Mouse (Mus musculus) embryonic fibroblast, embryonic 13.5 days (primary cell): ENCODE measurements around the gene A830031A19Rik. TPM values are rescaled to one million over a fixed set of nuclear protein-coding genes. Genes with fewer than 3 reads are reported as not detected.

Experiments used
- H3K27ac ChIP-seq: 2 replicates; pipeline ENCODE4 v1.5.1; 2012; ENCODE audit warnings: low read length, control low read depth, inconsistent platforms; ENCODE audit not compliant: insufficient read depth
- H3K4me1 ChIP-seq: 2 replicates; pipeline ENCODE4 v1.6.1; 2011; ENCODE audit warnings: low read length; ENCODE audit not compliant: control insufficient read depth, insufficient read depth
- H3K4me3 ChIP-seq: 2 replicates; pipeline ENCODE4 v1.5.1; 2011; ENCODE audit warnings: mild to moderate bottlenecking, control low read depth, low read length; ENCODE audit not compliant: insufficient read depth
- CTCF ChIP-seq: IDR thresholded peaks from 2 replicates; pipeline ENCODE4 v1.5.1; 2011; ENCODE audit warnings: mild to moderate bottlenecking, control low read depth, low read length, moderate library complexity, borderline replicate concordance; ENCODE audit not compliant: insufficient read depth
- POLR2A ChIP-seq: IDR thresholded peaks from 2 replicates; pipeline ENCODE4 v1.6.1; 2011; ENCODE audit warnings: low read depth, mild to moderate bottlenecking, control low read depth, low read length, moderate library complexity
- polyA plus RNA-seq: library from polyadenylated mRNA; stranded (reverse); fragments of >200 nt; gene quantifications from 2 replicates; pipeline ENCODE4 v1.2.4, GENCODE M21; 2011; ENCODE audit warnings: low read depth; ENCODE audit not compliant: missing spikeins, insufficient read length

The A830031A19Rik gene
- polyA plus RNA-seq, 1 experiment: not detected

- TF ChIP-seq CTCF (no peak), POLR2A (no peak)
- H3K4me1 ChIP-seq: peaks cover 8% of the 10 kb centered on the region
- no peak overlapping the region for H3K27ac ChIP-seq
- no peak overlapping the region for H3K4me3 ChIP-seq
These were observed 21.0 kb upstream of the A830031A19Rik start for GRCm38 (mm10) chr11:24095656-24096353.

GRCm38 (mm10) chr11:24095236-24095635 is 20.4 kb upstream of the A830031A19Rik start:
- peaks cover 8% of the 10 kb centered on the region for H3K4me1 ChIP-seq
- no peak overlapping the region for H3K4me3 ChIP-seq
- H3K27ac ChIP-seq: no peak overlapping the region
- TF ChIP-seq POLR2A (no peak), CTCF (no peak)

GRCm38 (mm10) chr11:24094086-24094487 is 19.2 kb upstream of the A830031A19Rik start:
- Histone ChIP-seq H3K4me3 (no peak overlapping the region), H3K27ac (no peak overlapping the region), H3K4me1 (peaks cover 8% of the 10 kb centered on the region)
- TF ChIP-seq CTCF: no peak

- H3K27ac ChIP-seq: no peak overlapping the region
- H3K4me1 ChIP-seq: peaks cover 5% of the 10 kb centered on the region; the same call in 1 of the 2 replicates
- TF ChIP-seq CTCF (no peak), POLR2A (no peak)
- no peak overlapping the region for H3K4me3 ChIP-seq
These were observed 17.8 kb upstream of the A830031A19Rik start for GRCm38 (mm10) chr11:24092618-24093017.

- H3K4me3 ChIP-seq: no peak overlapping the region
- H3K4me1 ChIP-seq: 0 out of 2 replicates have a peak, but pooled peaks cover 3% of the 10 kb centered on the region
- TF ChIP-seq CTCF: no peak
- no peak for TF ChIP-seq POLR2A
- no peak overlapping the region for H3K27ac ChIP-seq
These were observed 16.7 kb upstream of the A830031A19Rik start for GRCm38 (mm10) chr11:24091393-24092080.

GRCm38 (mm10) chr11:24090443-24090842 is 15.6 kb upstream of the A830031A19Rik start:
- TF ChIP-seq CTCF: no peak
- TF ChIP-seq POLR2A: no peak
- Histone ChIP-seq H3K4me1 (0 out of 2 replicates have a peak, but pooled peaks cover 3% of the 10 kb centered on the region), H3K27ac (no peak overlapping the region), H3K4me3 (no peak overlapping the region)

GRCm38 (mm10) chr11:24087069-24087468 is 12.2 kb upstream of the A830031A19Rik start:
- Histone ChIP-seq H3K4me1 (0 out of 2 replicates have a peak, but pooled peaks cover 3% of the 10 kb centered on the region), H3K27ac (no peak overlapping the region; the same call in 1 of the 2 replicates), H3K4me3 (no peak overlapping the region)
- TF ChIP-seq CTCF: no peak
- no peak for TF ChIP-seq POLR2A

- Histone ChIP-seq H3K4me3 (no peak overlapping the region), H3K4me1 (no peaks in the 10 kb centered on the region), H3K27ac (no peak overlapping the region)
- no peak for TF ChIP-seq CTCF
- TF ChIP-seq POLR2A: no peak
These were observed 11.1 kb upstream of the A830031A19Rik start for GRCm38 (mm10) chr11:24085986-24086385.

GRCm38 (mm10) chr11:24084590-24084989 is 9.7 kb upstream of the A830031A19Rik start:
- Histone ChIP-seq H3K4me1 (no peaks in the 10 kb centered on the region), H3K4me3 (no peak overlapping the region), H3K27ac (no peak overlapping the region)
- TF ChIP-seq CTCF: no peak
- no peak for TF ChIP-seq POLR2A

- Histone ChIP-seq H3K4me1 (no peaks in the 10 kb centered on the region), H3K27ac (no peak overlapping the region), H3K4me3 (no peak overlapping the region)
- TF ChIP-seq POLR2A (no peak), CTCF (no peak)
These were observed 9.2 kb upstream of the A830031A19Rik start for GRCm38 (mm10) chr11:24084077-24084476.

GRCm38 (mm10) chr11:24083423-24083822 is 8.6 kb upstream of the A830031A19Rik start:
- Histone ChIP-seq H3K4me3 (no peak overlapping the region), H3K4me1 (no peaks in the 10 kb centered on the region), H3K27ac (no peak overlapping the region)
- TF ChIP-seq POLR2A (no peak), CTCF (no peak)
